Mouse (Mus musculus): Measurements from ENCODE around the gene Anxa2. TPM values are rescaled to one million over a fixed set of nuclear protein-coding genes. Genes with fewer than 3 reads are reported as not detected.

Anxa2 gene
- polyA plus RNA-seq, 1 experiment from 2014 or later: 180 TPM

GRCm38 (mm10) chr9:69483811-69484210, 30.4 kb downstream of the Anxa2 start:
- H3K4me1 ChIP-seq (ENCODE audit: control insufficient read depth, insufficient read depth, low read length): peaks cover 5% of the 10 kb centered on the region; the same call in 1 of the 2 replicates
- no peaks in the 10 kb centered on the region for H3K9me3 ChIP-seq (ENCODE audit: control insufficient read depth, low read length)
- no peak for ATAC-seq (ENCODE audit: low FRiP score)
- H3K4me3 ChIP-seq (ENCODE audit: low read depth, low read length): no peak overlapping the region
- H3K4me2 ChIP-seq: no peak overlapping the region
- H3K27ac ChIP-seq (ENCODE audit: low read depth, low read length): no peak overlapping the region
- H3K9ac ChIP-seq (ENCODE audit: low read length): no peak overlapping the region
- H3K36me3 ChIP-seq (ENCODE audit: control insufficient read depth, insufficient read depth, low read length): no peaks in the 10 kb centered on the region
- no peak for DNase-seq (ENCODE audit: low spot score, missing footprints)
- WGBS: 49% methylated on average over 12 of the region's 12 CpGs
- no peaks in the 10 kb centered on the region for H3K27me3 ChIP-seq (ENCODE audit: control insufficient read depth, insufficient read depth, low read length)

- Histone ChIP-seq H3K9me3 (ENCODE audit: control insufficient read depth, low read length) (no peaks in the 10 kb centered on the region), H3K27ac (ENCODE audit: low read depth, low read length) (no peak overlapping the region), H3K36me3 (ENCODE audit: control insufficient read depth, insufficient read depth, low read length) (no peaks in the 10 kb centered on the region), H3K4me2 (no peak overlapping the region), H3K4me1 (ENCODE audit: control insufficient read depth, insufficient read depth, low read length) (peaks cover 6% of the 10 kb centered on the region; the same call in 1 of the 2 replicates), H3K4me3 (ENCODE audit: low read depth, low read length) (no peak overlapping the region), H3K9ac (ENCODE audit: low read length) (no peak overlapping the region), H3K27me3 (ENCODE audit: control insufficient read depth, insufficient read depth, low read length) (no peaks in the 10 kb centered on the region)
- no peak for ATAC-seq (ENCODE audit: low FRiP score)
- no peak for DNase-seq (ENCODE audit: low spot score, missing footprints)
- WGBS: 79% methylated on average over 8 of the region's 8 CpGs
Measured at GRCm38 (mm10) chr9:69486140-69486539, 32.7 kb downstream of the Anxa2 start.

- Histone ChIP-seq H3K9ac (ENCODE audit: low read length) (peak overlapping the region; percentile 22; the same call in 1 of the 2 replicates), H3K36me3 (ENCODE audit: control insufficient read depth, insufficient read depth, low read length) (no peaks in the 10 kb centered on the region), H3K9me3 (ENCODE audit: control insufficient read depth, low read length) (no peaks in the 10 kb centered on the region), H3K27me3 (ENCODE audit: control insufficient read depth, insufficient read depth, low read length) (no peaks in the 10 kb centered on the region), H3K27ac (ENCODE audit: low read depth, low read length) (no peak overlapping the region), H3K4me3 (ENCODE audit: low read depth, low read length) (no peak overlapping the region), H3K4me1 (ENCODE audit: control insufficient read depth, insufficient read depth, low read length) (peaks cover 6% of the 10 kb centered on the region; the same call in 1 of the 2 replicates), H3K4me2 (peak overlapping the region; percentile 23; the same call in 1 of the 2 replicates)
- ATAC-seq (ENCODE audit: low FRiP score) (no peak), DNase-seq (ENCODE audit: low spot score, missing footprints) (no peak)
- 31% methylated on average over 8 of the region's 8 CpGs for WGBS
Measured at GRCm38 (mm10) chr9:69488510-69488909, 35.1 kb downstream of the Anxa2 start.

- Histone ChIP-seq H3K4me2 (peak overlapping the region; percentile 23; the same call in 1 of the 2 replicates), H3K4me3 (ENCODE audit: low read depth, low read length) (no peak overlapping the region), H3K36me3 (ENCODE audit: control insufficient read depth, insufficient read depth, low read length) (no peaks in the 10 kb centered on the region), H3K27ac (ENCODE audit: low read depth, low read length) (no peak overlapping the region), H3K9ac (ENCODE audit: low read length) (peak overlapping the region; percentile 22; the same call in 1 of the 2 replicates), H3K27me3 (ENCODE audit: control insufficient read depth, insufficient read depth, low read length) (no peaks in the 10 kb centered on the region), H3K9me3 (ENCODE audit: control insufficient read depth, low read length) (no peaks in the 10 kb centered on the region), H3K4me1 (ENCODE audit: control insufficient read depth, insufficient read depth, low read length) (peaks cover 6% of the 10 kb centered on the region; the same call in 1 of the 2 replicates)
- 7% methylated on average over 5 of the region's 5 CpGs for WGBS
- DNase-seq (ENCODE audit: low spot score, missing footprints) (no peak), ATAC-seq (ENCODE audit: low FRiP score) (peak; percentile 44; the same call in 1 of the 2 replicates)
Measured at GRCm38 (mm10) chr9:69488972-69489371, 35.6 kb downstream of the Anxa2 start.

GRCm38 (mm10) chr9:69492809-69493208, 39.4 kb downstream of the Anxa2 start:
- Histone ChIP-seq H3K36me3 (ENCODE audit: control insufficient read depth, insufficient read depth, low read length) (no peaks in the 10 kb centered on the region), H3K9ac (ENCODE audit: low read length) (no peak overlapping the region), H3K9me3 (ENCODE audit: control insufficient read depth, low read length) (no peaks in the 10 kb centered on the region), H3K4me2 (no peak overlapping the region), H3K4me3 (ENCODE audit: low read depth, low read length) (no peak overlapping the region), H3K27ac (ENCODE audit: low read depth, low read length) (no peak overlapping the region), H3K27me3 (ENCODE audit: control insufficient read depth, insufficient read depth, low read length) (no peaks in the 10 kb centered on the region), H3K4me1 (ENCODE audit: control insufficient read depth, insufficient read depth, low read length) (peaks cover 6% of the 10 kb centered on the region; the same call in 1 of the 2 replicates)
- ATAC-seq (ENCODE audit: low FRiP score) (no peak), DNase-seq (ENCODE audit: low spot score, missing footprints) (no peak)
- 97% methylated on average over 6 of the region's 6 CpGs for WGBS

- Histone ChIP-seq H3K4me3 (ENCODE audit: low read depth, low read length) (no peak overlapping the region), H3K36me3 (ENCODE audit: control insufficient read depth, insufficient read depth, low read length) (no peaks in the 10 kb centered on the region), H3K4me1 (ENCODE audit: control insufficient read depth, insufficient read depth, low read length) (peaks cover 6% of the 10 kb centered on the region), H3K27me3 (ENCODE audit: control insufficient read depth, insufficient read depth, low read length) (no peaks in the 10 kb centered on the region), H3K27ac (ENCODE audit: low read depth, low read length) (no peak overlapping the region), H3K9ac (ENCODE audit: low read length) (no peak overlapping the region), H3K4me2 (no peak overlapping the region), H3K9me3 (ENCODE audit: control insufficient read depth, low read length) (no peaks in the 10 kb centered on the region)
- DNase-seq (ENCODE audit: low spot score, missing footprints) (peak; percentile 98), ATAC-seq (ENCODE audit: low FRiP score) (no peak)
- WGBS: 31% methylated on average over 6 of the region's 6 CpGs
Measured at GRCm38 (mm10) chr9:69502504-69502903, 49.1 kb downstream of the Anxa2 start.

GRCm38 (mm10) chr9:69505611-69506010, 52.2 kb downstream of the Anxa2 start:
- H3K36me3 ChIP-seq (ENCODE audit: control insufficient read depth, insufficient read depth, low read length): no peaks in the 10 kb centered on the region
- DNase-seq (ENCODE audit: low spot score, missing footprints): peak; percentile 92
- H3K27ac ChIP-seq (ENCODE audit: low read depth, low read length): no peak overlapping the region
- H3K4me2 ChIP-seq: no peak overlapping the region
- no peak for ATAC-seq (ENCODE audit: low FRiP score)
- WGBS: 16% methylated on average over 7 of the region's 7 CpGs
- H3K9ac ChIP-seq (ENCODE audit: low read length): no peak overlapping the region
- no peak overlapping the region for H3K4me3 ChIP-seq (ENCODE audit: low read depth, low read length)
- H3K4me1 ChIP-seq (ENCODE audit: control insufficient read depth, insufficient read depth, low read length): peaks cover 6% of the 10 kb centered on the region
- H3K27me3 ChIP-seq (ENCODE audit: control insufficient read depth, insufficient read depth, low read length): no peaks in the 10 kb centered on the region
- H3K9me3 ChIP-seq (ENCODE audit: control insufficient read depth, low read length): no peaks in the 10 kb centered on the region

- H3K4me1 ChIP-seq (ENCODE audit: control insufficient read depth, insufficient read depth, low read length): peaks cover 7% of the 10 kb centered on the region
- H3K27ac ChIP-seq (ENCODE audit: low read depth, low read length): no peak overlapping the region
- H3K9me3 ChIP-seq (ENCODE audit: control insufficient read depth, low read length): no peaks in the 10 kb centered on the region
- DNase-seq (ENCODE audit: low spot score, missing footprints): peak; percentile 88
- H3K36me3 ChIP-seq (ENCODE audit: control insufficient read depth, insufficient read depth, low read length): no peaks in the 10 kb centered on the region
- no peak overlapping the region for H3K4me3 ChIP-seq (ENCODE audit: low read depth, low read length)
- peak overlapping the region; percentile 23; the same call in 1 of the 2 replicates for H3K4me2 ChIP-seq
- no peak for ATAC-seq (ENCODE audit: low FRiP score)
- WGBS: 34% methylated on average over 11 of the region's 11 CpGs
- H3K27me3 ChIP-seq (ENCODE audit: control insufficient read depth, insufficient read depth, low read length): no peaks in the 10 kb centered on the region
- peak overlapping the region; percentile 4; the same call in 1 of the 2 replicates for H3K9ac ChIP-seq (ENCODE audit: low read length)
Measured at GRCm38 (mm10) chr9:69507206-69507605, 53.8 kb downstream of the Anxa2 start.

GRCm38 (mm10) chr9:69508016-69508415, 54.6 kb downstream of the Anxa2 start:
- H3K36me3 ChIP-seq (ENCODE audit: control insufficient read depth, insufficient read depth, low read length): no peaks in the 10 kb centered on the region
- no peaks in the 10 kb centered on the region for H3K9me3 ChIP-seq (ENCODE audit: control insufficient read depth, low read length)
- H3K9ac ChIP-seq (ENCODE audit: low read length): no peak overlapping the region
- no peak overlapping the region for H3K4me2 ChIP-seq
- no peak for ATAC-seq (ENCODE audit: low FRiP score)
- no peak overlapping the region for H3K27ac ChIP-seq (ENCODE audit: low read depth, low read length)
- H3K27me3 ChIP-seq (ENCODE audit: control insufficient read depth, insufficient read depth, low read length): no peaks in the 10 kb centered on the region
- peaks cover 10% of the 10 kb centered on the region for H3K4me1 ChIP-seq (ENCODE audit: control insufficient read depth, insufficient read depth, low read length)
- 72% methylated on average over 8 of the region's 8 CpGs for WGBS
- peak; percentile 79 for DNase-seq (ENCODE audit: low spot score, missing footprints)
- H3K4me3 ChIP-seq (ENCODE audit: low read depth, low read length): no peak overlapping the region

Data from midbrain, embryonic 11.5 days (tissue).